Mouse (Mus musculus): Measurements from ENCODE around the gene Pdcd2l. TPM values are rescaled to one million over a fixed set of nuclear protein-coding genes. Genes with fewer than 3 reads are reported as not detected.
"Not testable (repeated sequence)": the region's sequence is repeated elsewhere in the genome, so short reads cannot be mapped to it uniquely, and the experiment has no call there.

Gene Pdcd2l
- total RNA-seq, 2 experiments from 2014 or later = 20.6 to 24.7 TPM

DNA sequence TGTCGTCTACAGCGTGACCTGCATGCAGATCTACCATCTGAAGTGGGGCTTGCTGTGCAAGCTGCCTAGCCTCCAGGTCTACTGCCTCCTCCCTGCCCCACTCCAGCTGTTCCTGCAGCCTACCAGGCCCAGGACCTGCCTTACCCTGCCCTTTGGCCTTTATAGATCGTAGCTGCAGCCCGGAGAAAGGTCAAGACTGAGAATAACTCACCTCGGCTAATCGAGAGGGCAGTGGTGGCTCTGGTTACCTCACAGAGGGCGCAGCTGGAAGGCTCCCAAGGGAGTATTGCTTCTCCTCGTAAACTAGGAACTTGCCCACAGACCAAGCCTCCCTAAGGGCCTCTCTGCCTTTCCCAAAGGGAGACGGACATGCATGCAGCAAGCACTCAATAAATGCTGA, 19.0 kb upstream of the Pdcd2l start:
- no peak for DNase-seq (ENCODE audit: low spot score in 2 of 2)

DNA sequence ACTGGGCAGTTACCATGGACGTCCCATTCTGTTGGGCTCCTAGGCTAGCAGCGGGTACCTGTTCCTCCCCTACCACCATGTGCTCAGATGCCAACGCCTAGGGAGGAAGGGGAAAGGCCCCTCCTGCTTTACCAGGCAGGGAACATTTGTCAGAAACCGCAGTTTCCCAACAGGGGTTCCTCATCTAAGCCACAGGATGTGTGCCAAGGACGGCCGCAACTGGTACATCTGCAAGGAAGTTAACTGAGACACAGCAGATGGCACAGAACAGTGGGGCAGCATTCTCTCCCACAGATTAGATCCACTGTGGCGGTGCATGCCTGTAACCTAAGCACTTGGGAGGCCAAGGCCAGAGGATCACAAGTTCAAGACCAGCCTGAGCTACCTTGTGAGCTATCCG, 18.2 kb upstream of the Pdcd2l start:
- DNase-seq (ENCODE audit: low spot score in 2 of 2) = no peak

GRCm38 (mm10) chr7:34213281-34213680, 16.8 kb upstream of the Pdcd2l start:
- DNase-seq (ENCODE audit: low spot score in 2 of 2) = no peak

GRCm38 (mm10) chr7:34208027-34208745, 11.7 kb upstream of the Pdcd2l start:
- no peak for DNase-seq (ENCODE audit: low spot score in 2 of 2)

- no peak for DNase-seq (ENCODE audit: low spot score in 2 of 2)
Observed at GRCm38 (mm10) chr7:34206331-34206730, 9.9 kb upstream of the Pdcd2l start.

DNA sequence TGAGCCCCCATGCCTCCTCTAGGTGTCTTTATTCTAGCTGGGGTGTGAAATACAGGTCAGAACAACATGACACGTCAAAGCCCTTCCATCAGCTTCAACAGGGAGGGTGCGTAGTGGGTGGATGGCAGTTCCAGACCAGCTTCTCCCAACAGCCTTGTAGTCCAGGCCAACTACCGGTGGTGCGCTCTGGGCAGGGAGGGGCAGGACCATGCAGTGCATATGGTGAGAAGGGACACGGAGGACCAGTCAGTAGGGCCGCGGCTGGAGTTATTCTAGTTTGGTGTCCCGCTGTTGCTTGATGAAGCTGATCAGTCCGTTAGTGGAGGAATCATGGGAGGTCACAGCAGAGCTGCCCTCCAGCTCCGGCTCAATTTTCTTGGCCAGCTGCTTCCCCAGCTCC, 5.7 kb upstream of the Pdcd2l start:
- not testable (repeated sequence) for DNase-seq (ENCODE audit: low spot score in 2 of 2)

DNA sequence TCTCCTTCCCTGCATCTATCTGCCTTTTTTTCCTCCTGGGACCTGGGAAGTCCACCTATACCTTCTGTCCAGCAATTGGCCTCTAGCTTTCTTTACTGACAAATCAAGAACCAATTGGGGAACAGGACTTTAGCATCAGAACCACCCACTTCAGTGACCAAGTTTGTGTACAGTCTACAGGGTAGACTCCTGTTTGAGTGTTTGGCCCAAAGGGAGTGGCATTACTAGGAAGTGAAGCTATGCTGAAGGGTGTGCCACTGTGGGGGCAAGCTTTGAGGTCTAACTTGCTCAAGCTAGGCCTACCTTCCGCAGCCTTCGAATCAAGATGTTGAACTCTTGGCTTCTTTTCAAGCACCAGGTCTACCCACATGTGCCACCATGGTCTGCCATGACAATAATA, 4.4 kb upstream of the Pdcd2l start:
- no peak for DNase-seq (ENCODE audit: low spot score in 2 of 2)

DNA sequence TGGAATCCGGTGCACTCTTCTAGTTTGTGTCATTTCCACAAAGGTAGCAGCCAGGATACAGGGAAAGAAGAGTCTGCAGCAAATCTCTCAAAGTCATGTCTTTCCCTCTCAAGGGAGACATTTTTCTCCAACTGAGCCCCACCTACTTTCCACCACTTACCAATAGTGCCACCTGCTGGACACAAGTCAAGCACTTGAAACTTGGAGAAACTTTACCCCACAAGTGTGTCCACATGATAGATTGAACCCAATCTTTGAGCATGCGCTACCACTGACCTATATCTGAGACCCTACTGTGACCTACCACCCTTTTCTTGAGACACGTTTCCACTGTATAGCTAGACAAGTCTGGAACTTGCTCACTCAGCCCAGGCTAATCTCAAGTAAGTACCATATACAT, 1.9 kb upstream of the Pdcd2l start:
- peak in 1 of 2 experiments; percentile 28 for DNase-seq (ENCODE audit: low spot score in 2 of 2)

DNA sequence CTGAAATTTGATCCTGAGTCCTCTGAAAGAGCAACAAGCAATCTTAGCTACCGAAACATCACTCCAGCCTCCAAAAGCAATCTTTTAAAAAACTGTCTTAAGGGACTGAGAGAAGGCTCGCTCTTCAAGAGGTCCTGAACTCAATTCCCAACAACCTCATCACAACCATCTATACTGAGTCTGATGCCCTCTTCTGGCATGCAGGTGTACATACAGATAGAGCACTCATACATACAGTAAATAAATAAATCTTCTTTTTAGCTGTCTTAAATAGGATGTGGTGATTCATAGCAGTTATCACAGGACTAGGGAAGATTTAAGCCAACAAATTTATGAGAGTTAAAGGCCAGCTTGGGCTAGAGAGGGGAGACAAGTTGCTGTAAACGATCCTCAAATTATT, 829 bp downstream of the Pdcd2l start:
- DNase-seq (ENCODE audit: low spot score in 2 of 2) = no peak

DNA sequence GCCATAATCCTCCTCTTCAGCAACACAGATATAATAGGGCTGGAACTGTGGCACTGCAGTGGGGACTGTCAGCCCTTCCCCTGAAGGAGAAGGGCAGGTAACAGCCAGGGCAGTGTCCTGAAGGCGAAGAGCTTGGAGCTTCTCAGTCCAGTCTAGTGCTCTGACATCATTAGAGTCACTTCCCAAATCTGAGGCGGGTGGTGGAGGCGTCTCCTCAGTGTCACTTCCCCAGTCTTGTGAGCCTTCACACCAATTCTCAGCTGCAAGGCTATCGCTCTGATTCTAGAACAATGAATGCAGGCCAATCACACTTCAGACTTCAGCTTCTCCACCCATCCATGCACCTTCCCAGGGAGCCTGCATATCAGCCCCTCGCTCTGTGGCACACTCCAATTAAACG, 3.6 kb downstream of the Pdcd2l start:
- no peak for DNase-seq (ENCODE audit: low spot score in 2 of 2)

DNA sequence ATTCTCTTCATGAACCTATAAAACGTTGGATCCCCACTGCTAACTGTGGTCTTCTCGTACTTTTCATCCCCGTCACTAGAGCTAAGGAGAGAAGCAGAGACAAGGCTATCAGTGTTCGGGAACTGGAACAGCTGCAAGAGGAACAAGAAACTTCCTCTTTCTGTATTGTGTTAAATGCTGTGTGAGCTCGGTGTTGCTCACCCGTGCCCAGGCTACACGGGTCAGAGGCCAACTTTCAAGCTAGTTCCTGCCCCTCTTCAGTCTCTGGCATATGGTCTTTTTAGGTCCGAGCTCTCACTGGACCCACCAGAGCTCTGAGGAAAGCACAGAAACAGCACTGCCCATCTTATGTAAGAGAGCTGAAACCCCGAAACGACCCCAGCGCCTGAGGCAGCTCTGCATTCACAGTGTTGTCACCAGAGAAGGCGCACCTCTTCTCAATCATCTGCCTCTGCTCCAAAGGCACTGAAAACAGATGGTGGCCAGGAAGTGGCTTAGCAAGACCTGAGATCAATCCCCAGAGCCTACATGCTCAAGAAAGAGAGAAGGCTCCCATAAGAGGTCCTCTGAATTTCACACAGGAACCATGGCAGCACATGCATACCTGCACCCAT, 7.0 kb downstream of the Pdcd2l start:
- DNase-seq (ENCODE audit: low spot score in 2 of 2) = no peak

- DNase-seq (ENCODE audit: low spot score in 2 of 2) = no peak
Observed at GRCm38 (mm10) chr7:34183794-34184193, 12.7 kb downstream of the Pdcd2l start.

DNA sequence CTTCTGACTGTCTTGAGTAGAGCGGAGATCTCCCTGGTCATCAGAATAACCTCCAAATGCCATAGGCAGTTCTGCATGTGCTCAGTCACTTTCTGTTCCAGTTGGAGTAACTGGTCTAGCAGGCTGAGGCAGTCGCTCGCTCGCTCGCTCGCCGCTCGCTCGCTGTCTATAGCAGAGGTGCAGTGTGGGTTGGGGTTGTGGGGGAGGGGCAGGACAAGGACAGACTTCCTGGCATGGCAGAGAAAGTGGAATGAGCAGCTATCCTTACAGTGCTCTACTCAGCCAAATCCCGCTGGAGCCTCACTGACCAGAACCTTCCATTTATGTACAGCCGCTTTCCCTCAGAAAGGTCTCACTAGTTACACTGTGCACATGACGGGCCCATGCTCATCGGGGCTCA, 13.1 kb downstream of the Pdcd2l start:
- DNase-seq (ENCODE audit: low spot score in 2 of 2) = no peak

GRCm38 (mm10) chr7:34176241-34176640, 20.2 kb downstream of the Pdcd2l start:
- DNase-seq (ENCODE audit: low spot score in 2 of 2) = not testable (repeated sequence)

- no peak for DNase-seq (ENCODE audit: low spot score in 2 of 2)
Observed at GRCm38 (mm10) chr7:34172251-34172650, 24.2 kb downstream of the Pdcd2l start.

DNA sequence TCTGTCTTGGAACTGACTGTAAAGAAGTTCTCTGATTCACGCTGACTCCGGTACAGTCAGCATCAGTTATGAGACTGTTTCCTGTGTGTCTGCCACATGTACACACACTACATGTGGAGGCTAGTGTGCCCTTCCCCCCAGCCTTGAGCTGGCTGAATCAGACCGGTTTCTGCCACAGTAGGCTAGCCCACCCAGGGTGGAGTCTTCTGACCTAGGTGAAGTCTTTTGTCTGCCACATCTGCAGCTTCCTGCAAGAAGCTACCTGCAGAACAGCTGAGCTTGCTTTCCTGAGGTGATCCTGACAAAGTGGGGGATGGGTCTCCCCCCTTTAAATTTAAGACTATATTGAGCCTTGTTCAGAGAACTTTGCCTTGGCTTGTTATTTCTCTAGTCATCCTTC, 27.0 kb downstream of the Pdcd2l start, which contains the start of gene Uba2:
Uba2 (minus strand) TSS at position 146 of the 400 bp plus-strand sequence.
- DNase-seq (ENCODE audit: low spot score in 2 of 2) = no peak

- peak; percentile 92 to 93 for DNase-seq (ENCODE audit: low spot score in 2 of 2)
Observed at GRCm38 (mm10) chr7:34168470-34169251, 27.8 kb downstream of the Pdcd2l start.

DNA sequence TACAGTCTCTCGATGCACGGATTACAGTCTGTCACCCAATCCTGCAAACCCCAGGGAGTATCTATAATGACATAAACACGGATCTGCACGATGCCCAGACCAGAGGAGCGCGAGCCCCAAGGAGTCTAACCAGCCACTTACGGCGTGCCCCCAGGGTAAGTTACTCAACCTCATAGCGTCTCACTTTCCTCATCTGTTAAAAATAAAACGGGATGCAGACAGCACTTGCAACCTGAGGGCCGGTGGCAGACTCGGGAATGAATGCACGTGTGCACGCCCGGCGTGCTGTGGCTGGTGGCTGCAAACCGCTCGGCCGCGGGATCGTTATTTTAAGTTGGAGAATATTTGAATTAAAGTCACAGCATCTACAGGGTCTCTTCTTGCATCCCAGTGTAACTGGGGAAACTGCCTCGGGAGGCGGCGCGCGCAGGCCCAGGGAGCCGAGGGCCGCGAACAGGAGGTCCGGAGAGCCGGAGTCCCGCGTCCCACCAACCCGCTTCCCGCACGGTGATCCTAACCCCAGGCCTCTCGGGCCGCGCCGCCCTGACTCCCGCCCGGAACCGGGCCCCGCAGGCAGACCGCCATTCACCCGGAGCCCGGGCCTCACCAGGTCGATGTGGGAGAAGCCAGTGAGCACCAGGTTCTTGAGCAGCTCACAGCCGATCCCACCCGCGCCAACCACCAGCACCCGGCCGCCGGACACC, 28.5 kb downstream of the Pdcd2l start:
- peak in 1 of 2 experiments; percentile 45 for DNase-seq (ENCODE audit: low spot score in 2 of 2)

GRCm38 (mm10) chr7:34166850-34167249, 29.6 kb downstream of the Pdcd2l start:
- no peak for DNase-seq (ENCODE audit: low spot score in 2 of 2)

- no peak for DNase-seq (ENCODE audit: low spot score in 2 of 2)
Observed at GRCm38 (mm10) chr7:34165999-34166398, 30.5 kb downstream of the Pdcd2l start.

DNA sequence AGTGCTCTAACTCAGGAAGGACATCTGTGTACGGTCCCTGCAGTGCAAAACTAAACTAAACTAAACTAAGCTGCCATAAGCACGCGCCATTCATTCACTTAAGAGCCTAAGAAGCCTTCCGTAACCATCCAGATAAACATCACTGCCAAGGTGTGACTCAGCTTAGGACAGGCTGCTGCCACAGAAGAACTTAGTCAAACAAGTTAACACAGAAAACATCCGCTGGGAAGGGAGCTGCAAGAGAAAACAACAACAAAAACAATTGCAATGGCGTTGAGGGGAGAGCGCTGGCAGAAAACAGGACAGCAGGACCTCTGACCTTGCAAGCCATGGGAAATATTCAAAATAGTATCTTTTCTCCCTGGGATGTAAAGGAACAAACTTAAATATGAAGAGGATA, 31.8 kb downstream of the Pdcd2l start:
- no peak for DNase-seq (ENCODE audit: low spot score in 2 of 2)
